15 mouse cellular contexts compared by ENCODE assay signal in genomic region chr9:83545240-83545639, GRCm38 (mm10).
"Had no signal": no experiment of that assay in that cellular context is flagged by ENCODE, and none has a peak within 500 bp of the region (broad histone marks: within the 10 kb centered on the region; RNA-seq: fewer than 3 reads in every experiment).

No protein-coding gene starts in this region.

- H3K4me2 ChIP-seq: liver, embryonic 13.5 days; midbrain, embryonic 13.5 days; neural tube, embryonic 13.5 days had no signal

- H3K9ac ChIP-seq: liver, embryonic 13.5 days; midbrain, embryonic 13.5 days; neural tube, embryonic 13.5 days had no signal

- H3K36me3 ChIP-seq: liver, embryonic 13.5 days; midbrain, embryonic 13.5 days; neural tube, embryonic 13.5 days had no signal

- DNase-seq: kidney, adult 2 months; kidney, postnatal 25 days; liver, embryonic 13.5 days; lung, adult 2 months; lung, postnatal 14 days; lung, postnatal 4 days; retina, postnatal 1 day; thymus, postnatal 25 days had no signal

- H3K4me3 ChIP-seq: liver, embryonic 13.5 days; midbrain, embryonic 13.5 days; myocyte; neural tube, embryonic 13.5 days had no signal

- ATAC-seq: hindbrain, postnatal 0 days; inflammation-experienced regulatory T-cells, adult 6 months; midbrain, embryonic 13.5 days; midbrain, embryonic 16.5 days had no signal

- H3K4me1 ChIP-seq: neural tube, embryonic 13.5 days had no signal

- H3K27ac ChIP-seq: hindbrain, postnatal 0 days; kidney, postnatal 0 days; liver, embryonic 13.5 days; midbrain, embryonic 13.5 days; neural tube, embryonic 13.5 days had no signal

- H3K9me3 ChIP-seq: liver, embryonic 13.5 days; midbrain, embryonic 13.5 days; neural tube, embryonic 13.5 days had no signal
